8 mouse cellular contexts compared by ENCODE assay signal in the genomic region with DNA sequence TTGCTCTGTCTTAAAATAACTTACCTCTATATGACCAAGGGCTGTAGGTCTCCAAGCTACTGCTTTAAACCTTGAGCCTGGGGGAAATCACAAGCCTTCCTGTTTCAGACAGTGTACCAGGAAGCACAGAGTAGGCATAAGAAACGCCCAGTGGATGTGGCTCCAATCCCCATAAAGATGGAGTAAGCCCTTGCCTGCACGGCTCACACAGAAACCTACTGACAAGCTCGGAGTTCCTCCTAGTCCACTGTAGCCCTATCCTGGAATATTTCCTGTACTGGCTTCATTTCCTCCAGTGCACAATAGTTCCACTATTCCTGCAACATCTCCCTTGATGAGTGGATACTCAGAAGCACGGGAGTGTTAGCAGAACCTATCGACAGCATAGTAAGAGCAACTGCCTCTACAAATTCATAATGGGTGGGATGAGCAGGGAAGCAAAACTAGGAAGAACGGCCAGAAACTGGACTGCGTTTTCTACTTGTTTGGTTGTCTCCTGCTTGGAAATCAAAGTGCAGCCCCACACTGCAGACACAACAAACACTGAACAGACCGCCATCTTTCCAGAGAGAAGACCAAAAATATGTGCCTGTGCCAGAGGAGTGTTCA. TPM values are rescaled to one million over a fixed set of nuclear protein-coding genes. Genes with fewer than 3 reads are reported as not detected.
DNase-seq lines count a peak whose midpoint lies in the region; ATAC-seq and TF ChIP-seq lines count a peak whose summit lies in the region.

No protein-coding gene starts in this region.

- DNase-seq in gastrocnemius, adult 2 months = no peak
- no peak for DNase-seq in gastrocnemius, postnatal 14 days
- DNase-seq in 3T3-L1 (ENCODE audit: low read depth, low spot score) = peak; percentile 63
- no peak for DNase-seq in lung, adult 2 months
- no peak for DNase-seq in thymus, postnatal 36 days
- no peak for DNase-seq in layer of hippocampus, adult 11-12 months (ENCODE audit: low spot score)
- no peak for DNase-seq in spleen, postnatal 10 days (ENCODE audit: low spot score in 2 of 2)

- peak overlapping the region; percentile 52 for H3K4me3 ChIP-seq in gastrocnemius, adult 2 months
- peak overlapping the region; percentile 19; the same call in 1 of the 2 replicates for H3K4me3 ChIP-seq in heart, embryonic 12.5 days
- H3K4me3 ChIP-seq in lung, adult 2 months (replicated peaks; ENCODE audit: extremely low read depth, low read depth, low read length) = peak overlapping the region; percentile 53

- no peak for TF ChIP-seq POLR2A in lung, adult 2 months (IDR thresholded peaks at IDR 0.05; ENCODE audit: borderline replicate concordance, extremely low read depth, low read depth, low read length)

- 54% methylated on average over 8 of the region's 8 CpGs for WGBS in heart, embryonic 12.5 days
- 32% methylated on average over 8 of the region's 8 CpGs for WGBS in lung, adult 2 months

- H3K27ac ChIP-seq in gastrocnemius, adult 2 months = peak overlapping the region; percentile 72
- H3K27ac ChIP-seq in heart, embryonic 12.5 days (ENCODE audit: poor library complexity, severe bottlenecking) = peak overlapping the region; percentile 55

- peak; percentile 50; the same call in 1 of the 2 replicates for ATAC-seq in heart, embryonic 12.5 days (ENCODE audit: insufficient number of reproducible peaks, low FRiP score)

- peak overlapping the region; percentile 46 for H3K4me2 ChIP-seq in heart, embryonic 12.5 days

- H3K4me1 ChIP-seq in heart, embryonic 12.5 days (replicated peaks) = peaks cover 37% of the 10 kb centered on the region
- peaks cover 9% of the 10 kb centered on the region for H3K4me1 ChIP-seq in lung, adult 2 months (ENCODE audit: control insufficient read depth, insufficient read depth, low read length)

- H3K9me3 ChIP-seq in heart, embryonic 12.5 days (replicated peaks) = no peaks in the 10 kb centered on the region

- intact Hi-C loops in gastrocnemius, adult 2 months (cut with DNase I) = no loop called here
- intact Hi-C loops in gastrocnemius, postnatal 14 days (cut with DNase I; ENCODE audit: low total_unique reads) = no loop called here

- TF ChIP-seq CTCF in gastrocnemius, adult 2 months (IDR thresholded peaks at IDR 0.05) = no peak
- no peak for TF ChIP-seq CTCF in lung, adult 2 months (IDR thresholded peaks at IDR 0.05; ENCODE audit: insufficient read depth, low read length)

- H3K9ac ChIP-seq in heart, embryonic 12.5 days = no peak overlapping the region

- H3K27me3 ChIP-seq in heart, embryonic 12.5 days (replicated peaks) = no peaks in the 10 kb centered on the region

- H3K36me3 ChIP-seq in heart, embryonic 12.5 days = peaks cover 12% of the 10 kb centered on the region

RNA-seq across cellular contexts. Expression of a gene that starts 7.0 kb away (rescaled TPM):
- total RNA-seq in gastrocnemius, adult 2 months (2021) = 10 to 100 TPM; 46.3 to 49.5 TPM
- 10 to 100 TPM; 27.1 to 28.1 TPM for total RNA-seq in gastrocnemius, postnatal 14 days (2021)
- 7.1 and 7.6 TPM in 2 replicates for polyA plus RNA-seq in heart, embryonic 12.5 days (2016; fragmentation: Nextera tagmentation; extraction: Ambion mirVana)
- polyA plus RNA-seq in lung, adult 2 months (2012; rRNA removed) = 7.5 and 7.9 TPM in 2 replicates
